Mouse (Mus musculus): ENCODE results near the gene Palm. TPM values are rescaled to one million over a fixed set of nuclear protein-coding genes. Genes with fewer than 3 reads are reported as not detected.

Gene Palm
- polyA plus RNA-seq (2017; shearing (Covaris generic)) = 4.5 TPM

DNA sequence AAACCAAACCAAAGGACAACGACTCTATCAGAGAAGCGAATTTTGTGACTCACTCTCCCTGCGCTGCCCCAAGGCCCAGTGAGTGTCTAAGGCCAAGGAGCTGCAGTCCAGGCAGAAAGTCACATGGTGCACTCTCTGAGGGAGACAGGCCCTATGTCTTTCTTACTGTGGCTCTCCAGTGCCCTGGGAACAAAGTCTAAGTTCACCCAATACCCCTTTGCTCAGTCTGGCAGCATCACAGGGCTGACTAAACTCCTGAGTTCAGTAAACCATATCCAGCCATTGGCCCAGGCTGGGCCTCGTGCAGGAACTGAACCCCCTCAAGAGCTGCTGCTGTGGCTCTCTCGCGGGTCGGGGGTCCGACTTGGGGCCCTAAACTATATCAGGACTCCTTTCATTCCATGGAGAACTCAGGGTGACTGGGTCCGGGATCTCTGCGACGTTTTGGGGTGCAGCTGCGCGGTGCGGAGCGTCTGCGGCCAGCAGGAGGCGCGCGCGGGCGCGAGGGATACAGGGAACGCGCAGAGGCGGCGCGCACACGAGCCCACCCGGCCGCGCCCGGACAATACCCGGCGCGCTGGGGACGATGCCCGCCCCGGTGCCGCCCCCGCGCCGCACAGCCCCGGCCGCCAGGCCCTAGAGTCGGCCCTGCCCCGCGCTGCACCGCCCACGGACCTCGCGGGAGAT, at the start of gene Palm:
TSS of gene Palm (plus strand) at position 522 of the 687 bp plus-strand sequence.

DNA sequence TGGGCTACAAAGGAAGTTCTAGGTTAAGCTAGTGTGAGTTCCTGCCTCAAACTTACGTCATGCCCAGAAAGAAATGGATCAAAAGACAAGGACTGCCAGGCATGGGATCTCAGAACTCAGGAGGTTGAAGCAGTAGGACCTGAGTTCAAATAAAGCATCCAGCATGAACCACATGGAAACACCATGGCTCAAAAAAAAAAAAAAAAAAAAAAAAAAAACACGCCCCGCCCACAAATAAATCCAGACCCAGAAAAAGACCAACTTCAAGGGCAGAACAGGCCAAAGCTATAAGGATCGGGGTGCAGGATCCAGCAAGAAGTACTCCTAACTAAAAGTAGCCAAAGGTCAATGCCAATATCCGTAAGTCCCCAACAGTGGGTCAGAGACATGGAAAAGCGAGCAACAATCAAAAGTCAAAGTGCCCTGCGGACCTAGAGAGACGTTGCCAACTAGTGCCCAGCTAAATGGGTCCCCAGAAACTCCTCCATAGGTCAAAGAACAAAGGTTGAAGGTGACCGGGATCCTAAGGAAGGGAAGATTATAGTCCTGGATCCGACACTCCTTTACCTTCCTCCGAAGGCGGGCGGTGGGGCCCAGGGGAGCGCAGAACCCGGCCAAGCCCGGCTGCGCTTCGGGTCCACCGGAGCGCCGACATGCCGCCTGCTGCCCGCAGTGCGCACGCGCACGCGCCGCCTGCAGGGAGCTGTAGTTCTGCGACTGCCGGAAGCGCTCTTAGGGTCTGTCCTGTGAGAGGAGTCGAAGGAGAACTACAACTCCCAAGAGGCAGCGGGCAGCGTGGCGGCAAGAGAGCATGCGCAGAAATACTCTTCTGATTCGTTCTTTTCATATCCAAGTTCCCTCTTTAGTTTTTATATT, 47.2 kb upstream of the Palm start, which contains the start of gene Polrmt:
TSS of gene Polrmt (minus strand) at position 684 of the 876 bp plus-strand sequence.

DNA sequence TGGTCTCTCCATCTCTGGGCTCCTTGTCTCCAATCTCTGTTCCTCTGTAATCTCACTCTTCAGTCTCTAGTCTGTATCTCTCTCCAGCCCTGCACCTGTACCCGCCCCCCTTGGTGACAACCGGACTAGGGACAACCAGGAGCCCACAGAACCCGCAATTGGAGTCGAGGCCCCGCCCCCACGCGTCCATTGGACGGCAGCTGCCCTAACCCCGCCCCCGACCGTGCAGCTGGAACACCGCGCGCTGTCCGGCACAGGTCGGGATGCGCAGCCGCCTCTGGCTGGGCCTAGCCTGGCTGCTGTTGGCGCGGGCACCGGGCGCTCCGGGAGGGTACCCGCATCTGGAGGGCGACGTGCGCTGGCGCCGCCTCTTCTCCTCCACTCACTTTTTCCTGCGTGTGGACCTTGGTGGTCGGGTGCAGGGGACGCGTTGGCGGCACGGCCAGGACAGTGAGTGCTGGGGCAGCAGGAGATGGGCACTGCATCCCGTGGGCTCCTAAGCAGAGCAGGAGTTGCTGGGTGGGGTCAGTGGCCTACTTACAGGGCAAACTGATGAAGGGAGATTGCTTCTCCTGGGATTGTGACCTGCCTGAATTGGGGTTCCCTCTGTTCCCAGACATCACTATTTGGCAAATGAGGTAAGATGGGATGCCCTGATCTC, 38.4 kb upstream of the Palm start, which contains the start of gene Fgf22:
TSS of gene Fgf22 (plus strand) at position 221 of the 661 bp plus-strand sequence.

DNA sequence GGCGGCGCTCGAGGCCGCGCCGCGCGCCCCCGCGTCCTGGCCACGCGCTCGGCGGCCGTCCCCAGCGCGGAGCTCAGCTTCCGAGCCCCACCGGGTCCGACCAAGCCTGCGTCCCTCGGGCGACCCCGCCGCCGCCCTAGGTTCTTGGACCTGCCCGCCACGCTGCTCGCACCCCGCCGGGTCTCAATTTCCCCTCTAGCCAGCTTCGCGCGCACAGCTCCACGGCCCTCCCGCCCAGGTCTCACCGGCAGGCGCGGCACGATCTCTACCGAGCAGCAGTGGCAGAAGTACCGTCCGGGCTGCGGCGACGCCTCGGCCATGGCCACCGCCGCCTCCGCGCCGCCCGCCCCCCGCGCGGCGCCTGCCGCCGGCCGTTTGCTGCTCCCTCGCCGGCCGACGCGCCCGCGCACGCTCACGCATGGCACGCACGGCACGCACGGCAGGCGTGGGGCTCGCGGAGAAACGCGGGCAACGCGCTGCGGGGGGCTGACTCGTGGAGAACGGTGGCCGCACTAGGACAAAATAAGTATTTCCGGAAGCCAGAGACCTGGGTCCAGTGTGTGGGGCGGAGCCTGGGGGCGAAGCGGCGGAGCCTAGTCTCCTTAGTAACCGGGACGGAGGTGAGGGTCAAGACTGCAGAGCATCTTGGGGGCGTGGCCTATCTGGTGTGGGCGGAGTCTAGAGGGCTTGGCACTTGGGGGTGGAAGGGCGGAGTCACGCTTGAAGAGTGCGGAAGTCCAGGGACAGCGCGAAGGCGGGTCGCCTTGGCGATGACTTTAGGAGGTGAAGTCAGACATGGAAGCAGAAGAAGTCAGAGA, 26.7 kb upstream of the Palm start, which contains the start of gene Rnf126:
TSS of gene Rnf126 (minus strand) at position 445 of the 818 bp plus-strand sequence.

DNA sequence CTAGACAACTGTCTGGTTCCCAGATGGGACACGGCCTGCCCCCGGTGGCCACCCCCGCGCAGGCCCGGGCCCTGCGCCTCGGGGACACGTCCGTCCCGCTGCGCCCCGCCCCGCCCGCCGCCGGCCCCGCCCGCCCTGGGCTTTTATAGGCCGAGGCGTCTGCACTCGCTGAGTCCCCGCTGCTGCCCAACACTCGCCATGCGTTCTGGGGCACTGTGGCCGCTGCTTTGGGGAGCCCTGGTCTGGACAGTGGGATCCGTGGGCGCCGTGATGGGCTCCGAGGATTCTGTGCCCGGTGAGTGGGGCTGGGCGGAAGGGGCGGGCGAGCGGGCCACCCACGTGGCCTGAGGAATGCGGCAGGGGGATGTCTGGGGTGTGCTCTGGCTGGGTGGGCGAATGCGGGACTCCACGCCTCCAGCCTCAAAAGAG, 16.3 kb upstream of the Palm start, which contains the start of gene Fstl3:
TSS of gene Fstl3 (plus strand) at position 170 of the 429 bp plus-strand sequence.

DNA sequence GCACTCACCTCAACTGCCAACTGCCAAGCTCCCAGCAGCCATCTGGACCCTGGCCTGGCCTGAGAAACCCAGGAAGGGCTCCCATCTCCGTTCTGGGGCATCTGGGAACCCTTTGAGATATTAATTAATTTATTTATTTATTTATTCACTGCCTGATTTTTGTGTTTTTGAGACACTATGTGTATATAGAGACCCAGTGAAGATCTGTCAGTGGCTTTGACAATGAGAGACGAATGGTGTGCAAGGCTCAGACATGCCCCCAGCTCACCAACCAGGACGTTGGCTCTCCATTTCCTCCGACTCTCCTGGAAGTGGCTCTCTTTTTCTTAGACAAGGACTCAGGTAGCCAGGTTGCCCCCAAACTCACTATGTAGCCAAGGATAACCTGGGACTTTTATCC, 2.5 kb upstream of the Palm start, which contains the start of gene Prss57:
TSS of gene Prss57 (minus strand) at position 101 of the 400 bp plus-strand sequence.

DNA sequence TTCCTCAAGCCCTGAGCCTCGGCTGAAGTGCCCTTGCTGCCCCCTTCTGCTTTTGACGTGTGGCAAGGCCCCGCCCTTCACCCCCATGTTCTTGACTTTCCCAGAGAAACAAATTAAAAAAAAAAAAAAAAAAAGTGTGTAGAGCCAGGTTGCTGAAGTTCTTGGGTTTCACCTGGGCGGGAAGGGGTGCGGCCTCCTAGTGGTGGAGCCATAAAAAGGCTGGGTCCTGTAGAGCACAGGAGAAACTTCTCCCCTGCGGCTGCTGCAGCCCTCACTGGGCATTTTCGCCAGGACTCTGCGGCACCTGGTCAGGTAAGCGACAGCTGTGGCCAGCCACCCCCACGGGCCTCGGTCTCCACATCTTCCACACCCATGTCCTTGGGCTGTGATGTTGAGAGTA, 27.4 kb downstream of the Palm start, which contains the start of gene Misp:
TSS of gene Misp (plus strand) at position 208 of the 400 bp plus-strand sequence.

DNA sequence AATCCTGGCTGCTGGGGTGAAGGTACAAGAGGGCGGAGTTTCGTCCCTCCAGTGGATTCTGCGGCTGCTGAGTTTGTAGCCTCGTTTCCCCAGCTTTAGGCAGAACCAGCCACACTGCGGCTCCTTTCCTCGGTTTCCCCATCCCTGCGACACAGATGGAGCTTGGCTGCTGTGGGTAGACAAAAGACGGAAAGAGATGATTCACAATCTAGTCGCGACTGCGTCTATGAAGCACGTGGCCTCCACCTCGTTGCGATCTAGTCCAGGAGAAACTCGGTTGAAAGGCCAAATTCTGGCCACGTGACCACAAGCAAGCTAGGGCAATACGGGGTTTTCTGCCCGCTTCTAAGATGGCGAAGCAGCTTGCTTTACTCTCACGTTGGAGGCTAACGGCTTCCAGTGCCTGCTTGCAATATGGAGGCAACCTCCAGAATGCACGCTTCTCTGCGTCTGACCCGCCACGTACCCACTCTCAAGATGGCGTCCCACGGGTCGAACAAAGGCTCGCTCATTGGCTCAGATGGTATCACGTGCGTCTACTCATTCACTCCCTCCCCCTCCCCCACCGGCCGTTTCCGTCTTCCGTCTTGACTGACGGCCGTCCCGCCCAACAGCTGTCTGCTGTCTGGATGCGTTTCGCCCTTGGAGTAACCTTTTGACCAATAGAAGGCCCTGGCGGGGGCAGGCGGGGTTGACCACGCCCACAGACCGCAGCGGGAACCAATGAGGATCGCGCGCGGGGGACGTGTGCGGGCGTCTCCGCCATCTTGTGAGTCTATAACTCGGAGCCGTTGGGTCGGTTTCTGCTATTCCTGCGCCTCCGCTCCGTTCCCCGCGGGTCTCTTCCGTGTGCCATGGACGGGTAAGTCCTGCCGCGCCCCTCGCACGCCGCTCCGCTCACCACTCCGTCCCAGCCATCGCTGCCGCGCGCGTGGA, 60.8 kb downstream of the Palm start, which contains the start of gene Ptbp1:
TSS of gene Ptbp1 (plus strand) at position 568 of the 936 bp plus-strand sequence.

Other genes with a start within 250 kb of the Palm start
- 38.1 TPM for gene Mier2, start 238.4 kb upstream of the Palm start, polyA plus RNA-seq (2017; shearing (Covaris generic))
- gene Theg, start 206.2 kb upstream of the Palm start, polyA plus RNA-seq (2017; shearing (Covaris generic)) = 0.35 TPM
- gene C2cd4c, start 179.5 kb upstream of the Palm start, polyA plus RNA-seq (2017; shearing (Covaris generic)) = not detected
- 0.17 TPM for gene Shc2, start 155.7 kb upstream of the Palm start, polyA plus RNA-seq (2017; shearing (Covaris generic))
- not detected for gene Odf3l2, start 147.8 kb upstream of the Palm start, polyA plus RNA-seq (2017; shearing (Covaris generic))
- gene Madcam1, start 129.0 kb upstream of the Palm start, polyA plus RNA-seq (2017; shearing (Covaris generic)) = 0.54 TPM
- 26.2 TPM for gene Tpgs1, start 124.2 kb upstream of the Palm start, polyA plus RNA-seq (2017; shearing (Covaris generic))
- gene Cdc34, start 111.4 kb upstream of the Palm start, polyA plus RNA-seq (2017; shearing (Covaris generic)) = 78.4 TPM
- 8.2 TPM for gene Gzmm, start 104.6 kb upstream of the Palm start, polyA plus RNA-seq (2017; shearing (Covaris generic))
- gene Bsg, start 89.1 kb upstream of the Palm start, polyA plus RNA-seq (2017; shearing (Covaris generic)) = 207 TPM
- not detected for gene Hcn2, start 76.9 kb upstream of the Palm start, polyA plus RNA-seq (2017; shearing (Covaris generic))
- gene Polrmt, start 47.0 kb upstream of the Palm start, polyA plus RNA-seq (2017; shearing (Covaris generic)) = 31.9 TPM
- gene Fgf22, start 38.5 kb upstream of the Palm start, polyA plus RNA-seq (2017; shearing (Covaris generic)) = not detected
- gene Rnf126, start 26.6 kb upstream of the Palm start, polyA plus RNA-seq (2017; shearing (Covaris generic)) = 41.8 TPM
- not detected for gene Fstl3, start 16.3 kb upstream of the Palm start, polyA plus RNA-seq (2017; shearing (Covaris generic))
- gene Prss57, start 2.6 kb upstream of the Palm start, polyA plus RNA-seq (2017; shearing (Covaris generic)) = 0.17 TPM
- gene Misp, start 27.4 kb downstream of the Palm start, polyA plus RNA-seq (2017; shearing (Covaris generic)) = 0.44 TPM
- gene Ptbp1, start 60.9 kb downstream of the Palm start, polyA plus RNA-seq (2017; shearing (Covaris generic)) = 478 TPM
- gene Prtn3, start 80.9 kb downstream of the Palm start, polyA plus RNA-seq (2017; shearing (Covaris generic)) = not detected
- gene Plppr3, start 81.1 kb downstream of the Palm start, polyA plus RNA-seq (2017; shearing (Covaris generic)) = 6.8 TPM
- not detected for gene Elane, start 92.7 kb downstream of the Palm start, polyA plus RNA-seq (2017; shearing (Covaris generic))
- gene Cfd, start 97.3 kb downstream of the Palm start, polyA plus RNA-seq (2017; shearing (Covaris generic)) = not detected
- gene Med16, start 115.4 kb downstream of the Palm start, polyA plus RNA-seq (2017; shearing (Covaris generic)) = 27.3 TPM
- 19.6 TPM for gene Gm26602, start 117.3 kb downstream of the Palm start, polyA plus RNA-seq (2017; shearing (Covaris generic))
- 0.26 TPM for gene Kiss1r, start 123.4 kb downstream of the Palm start, polyA plus RNA-seq (2017; shearing (Covaris generic))
- gene R3hdm4, start 127.6 kb downstream of the Palm start, polyA plus RNA-seq (2017; shearing (Covaris generic)) = 117 TPM
- 9.7 TPM for gene Arid3a, start 133.5 kb downstream of the Palm start, polyA plus RNA-seq (2017; shearing (Covaris generic))
- 74.2 TPM for gene Wdr18, start 166.6 kb downstream of the Palm start, polyA plus RNA-seq (2017; shearing (Covaris generic))
- gene Grin3b, start 177.1 kb downstream of the Palm start, polyA plus RNA-seq (2017; shearing (Covaris generic)) = 0.49 TPM
- 26.7 TPM for gene Tmem259, start 190.8 kb downstream of the Palm start, polyA plus RNA-seq (2017; shearing (Covaris generic))
- 580 TPM for gene Cnn2, start 195.0 kb downstream of the Palm start, polyA plus RNA-seq (2017; shearing (Covaris generic))
- 42.6 TPM for gene Abca7, start 202.9 kb downstream of the Palm start, polyA plus RNA-seq (2017; shearing (Covaris generic))
- gene Arhgap45, start 223.1 kb downstream of the Palm start, polyA plus RNA-seq (2017; shearing (Covaris generic)) = 732 TPM
- gene Polr2e, start 246.2 kb downstream of the Palm start, polyA plus RNA-seq (2017; shearing (Covaris generic)) = 104 TPM

Data from effector memory CD4-positive, alpha-beta T cell, adult 7 months (primary cell).